Mouse (Mus musculus) forebrain, embryonic 10.5 days (tissue): Measurements from ENCODE around the gene Fam78b. TPM values are rescaled to one million over a fixed set of nuclear protein-coding genes. Genes with fewer than 3 reads are reported as not detected.
A peak's percentile ranks its signal among the peaks of the same experiment; 100 is the strongest.

Source experiments
- DNase-seq: peaks from one replicate; pipeline ENCODE4 v3.0.0-alpha.2; 2017; ENCODE audit warnings: low spot score; ENCODE audit errors: extremely low spot score
- H3K27ac ChIP-seq: fragments of 300-500 bp; sonication (generic); 2 replicates; pipeline ENCODE4 v1.5.1; 2016; ENCODE audit warnings: mild to moderate bottlenecking
- H3K27me3 ChIP-seq: fragments of 300-500 bp; sonication (generic); 2 replicates; pipeline ENCODE4 v1.6.1; 2016; ENCODE audit warnings: mild to moderate bottlenecking; ENCODE audit not compliant: poor library complexity, severe bottlenecking
- H3K36me3 ChIP-seq: fragments of 300-500 bp; sonication (generic); replicated peaks from 2 replicates; pipeline ENCODE4 v1.6.1; 2016; ENCODE audit warnings: mild to moderate bottlenecking, moderate library complexity
- H3K4me1 ChIP-seq: fragments of 300-500 bp; sonication (generic); 2 replicates; pipeline ENCODE4 v1.6.1; 2016
- H3K4me3 ChIP-seq: fragments of 300-500 bp; sonication (generic); 2 replicates; pipeline ENCODE4 v1.5.1; 2016; ENCODE audit warnings: mild to moderate bottlenecking, moderate library complexity
- H3K9me3 ChIP-seq: fragments of 300-500 bp; sonication (generic); 2 replicates; pipeline ENCODE4 v1.6.1; 2016; ENCODE audit warnings: mild to moderate bottlenecking, moderate library complexity
- WGBS: fragments of 180-500 bp; shearing (Covaris S2); methylation state at CpG from one replicate; pipeline ENCODE4 v1.1.7; 2016; 5-methylcytosine and 5-hydroxymethylcytosine counted together
- polyA plus RNA-seq: library from polyadenylated mRNA; unstranded; fragments of >200 nt; fragmentation: Nextera tagmentation; extraction: Ambion mirVana; gene quantifications from 2 replicates; pipeline ENCODE4 v1.2.1, GENCODE M21; 2016

The Fam78b gene
- polyA plus RNA-seq, 1 experiment from 2014 or later, result 0.53 TPM

DNA sequence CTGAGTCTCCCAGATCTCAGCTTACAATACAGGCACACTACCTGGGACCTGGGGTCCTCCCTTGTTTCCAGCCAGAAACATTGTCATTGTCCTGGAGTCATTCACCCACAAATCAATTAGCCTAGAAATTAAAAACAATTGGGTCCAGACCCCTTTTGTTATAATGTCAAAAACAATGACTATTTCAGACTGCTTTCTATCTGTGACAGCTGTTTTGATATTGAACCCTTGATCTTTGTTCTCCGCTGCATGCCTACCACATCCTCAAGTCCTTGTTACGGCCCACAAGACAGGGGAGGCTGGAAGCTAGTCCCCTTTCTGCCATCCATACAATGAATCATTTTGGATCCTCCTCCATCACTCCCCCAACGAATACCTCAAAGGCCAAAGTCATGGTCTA is 80.7 kb downstream of the Fam78b start:
- 59% methylated on average over 3 of the region's 3 CpGs for WGBS
- no peak overlapping the region for H3K27ac ChIP-seq
- H3K36me3 ChIP-seq, result no peaks in the 10 kb centered on the region

DNA sequence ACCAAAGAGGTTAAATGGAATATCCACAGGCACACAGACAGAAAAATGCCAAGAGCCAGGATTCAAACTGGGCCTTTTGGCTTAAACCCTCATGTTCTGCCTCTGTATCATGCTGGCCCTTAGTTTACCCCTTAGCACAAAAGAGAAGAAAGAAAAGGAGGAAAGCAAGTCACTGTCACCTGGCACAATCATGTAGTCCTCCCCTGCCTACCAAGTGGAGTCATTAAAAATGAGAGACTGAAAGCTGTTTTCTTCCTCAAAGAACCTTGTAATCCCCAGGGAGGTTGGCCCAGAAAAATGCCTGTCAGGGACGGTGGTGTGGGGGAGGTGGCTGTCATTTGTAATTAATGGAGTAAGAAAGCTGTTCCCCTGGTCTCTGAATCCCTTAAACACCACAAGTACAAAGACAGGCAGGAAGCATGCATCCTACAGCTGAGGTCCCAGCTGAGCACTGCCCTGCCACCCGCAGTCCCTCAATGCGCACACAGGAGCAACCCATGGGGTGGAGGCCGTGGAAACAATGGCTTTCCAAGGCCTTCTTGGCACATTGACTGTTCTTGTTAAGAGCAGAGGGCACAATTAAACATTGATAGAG is 81.4 kb downstream of the Fam78b start:
- WGBS, result 9% methylated on average over 4 of the region's 4 CpGs
- 0 out of 2 replicates have a peak overlapping the region, but pooled peaks have one; percentile 9 for H3K27ac ChIP-seq
- peaks cover 28% of the 10 kb centered on the region for H3K4me1 ChIP-seq
- no peak for DNase-seq
- no peaks in the 10 kb centered on the region for H3K9me3 ChIP-seq
- H3K4me3 ChIP-seq, result no peak overlapping the region
- no peaks in the 10 kb centered on the region for H3K36me3 ChIP-seq
- H3K27me3 ChIP-seq, result no peaks in the 10 kb centered on the region

More for the DNA sequence above, 80.7 kb downstream of the Fam78b start:
- no peak for DNase-seq
- Histone ChIP-seq H3K4me3 (no peak overlapping the region), H3K9me3 (no peaks in the 10 kb centered on the region), H3K27me3 (no peaks in the 10 kb centered on the region), H3K4me1 (peaks cover 28% of the 10 kb centered on the region)

DNA sequence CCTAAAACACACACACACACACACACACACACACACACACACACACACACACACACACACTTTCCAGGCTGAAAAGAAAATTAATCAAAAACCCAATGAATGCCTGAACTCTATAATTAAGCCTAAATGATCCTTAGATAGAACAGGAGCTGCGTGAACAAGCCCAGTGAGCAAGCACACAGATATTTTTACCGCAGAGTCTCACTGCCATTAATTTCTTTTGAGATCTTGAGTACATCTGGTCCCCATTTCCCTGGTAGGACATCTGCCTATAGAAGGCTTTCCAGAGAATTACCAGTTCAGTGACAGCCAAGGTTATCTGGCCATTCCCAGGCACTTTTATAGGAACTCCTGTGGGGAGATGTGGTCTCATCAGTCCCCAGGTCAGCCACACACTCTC is 82.0 kb downstream of the Fam78b start:
- Histone ChIP-seq H3K4me3 (no peak overlapping the region), H3K27me3 (no peaks in the 10 kb centered on the region), H3K27ac (no peak overlapping the region), H3K4me1 (peaks cover 28% of the 10 kb centered on the region), H3K36me3 (no peaks in the 10 kb centered on the region), H3K9me3 (no peaks in the 10 kb centered on the region)
- DNase-seq, result no peak
- WGBS, result 83% methylated on average over 2 of the region's 2 CpGs

DNA sequence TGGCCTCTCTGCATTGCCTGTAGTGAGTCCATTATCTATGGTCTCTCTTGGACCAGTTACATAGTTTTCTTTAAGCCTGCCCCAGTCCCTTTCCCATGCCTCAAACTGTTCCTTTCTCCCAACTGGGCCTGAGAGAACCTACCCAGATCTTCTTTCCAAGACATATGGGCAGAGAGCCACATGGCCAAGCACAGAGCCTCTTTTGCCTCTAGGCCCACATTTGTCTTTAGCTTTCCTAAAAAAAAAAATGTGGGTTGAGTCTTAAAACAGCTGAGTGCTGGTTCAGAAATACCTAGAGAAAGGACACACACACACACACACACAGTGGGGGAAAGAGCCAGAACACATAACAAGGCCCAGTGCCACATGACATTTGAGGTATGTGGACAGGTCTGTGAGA is 83.1 kb downstream of the Fam78b start:
- DNase-seq, result no peak
- H3K27me3 ChIP-seq, result no peaks in the 10 kb centered on the region
- no peaks in the 10 kb centered on the region for H3K9me3 ChIP-seq
- no peak overlapping the region for H3K27ac ChIP-seq
- no peak overlapping the region for H3K4me3 ChIP-seq
- H3K4me1 ChIP-seq, result peaks cover 28% of the 10 kb centered on the region
- no peaks in the 10 kb centered on the region for H3K36me3 ChIP-seq

DNA sequence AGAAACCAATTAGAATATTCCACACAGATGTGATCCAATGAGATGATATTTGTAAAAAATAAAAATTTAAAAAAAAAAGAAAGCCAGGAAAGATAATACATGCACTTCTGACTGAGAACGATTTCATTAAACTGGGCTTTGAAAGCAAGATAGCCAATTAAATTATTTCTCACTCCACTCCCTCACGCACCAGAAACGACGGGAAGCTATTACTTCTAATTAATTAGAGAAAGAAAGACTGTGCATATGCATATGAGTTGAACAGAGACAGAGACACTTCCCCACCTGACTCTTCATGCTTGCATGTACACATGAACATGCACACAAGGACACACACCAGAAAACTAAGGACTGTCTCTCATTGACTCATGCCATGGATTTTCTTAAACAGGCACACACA is 84.2 kb downstream of the Fam78b start:
- Histone ChIP-seq H3K36me3 (no peaks in the 10 kb centered on the region), H3K9me3 (no peaks in the 10 kb centered on the region), H3K27ac (no peak overlapping the region), H3K4me1 (peaks cover 28% of the 10 kb centered on the region), H3K4me3 (no peak overlapping the region), H3K27me3 (no peaks in the 10 kb centered on the region)
- no peak for DNase-seq
- 87% methylated on average over 4 of the region's 4 CpGs for WGBS

DNA sequence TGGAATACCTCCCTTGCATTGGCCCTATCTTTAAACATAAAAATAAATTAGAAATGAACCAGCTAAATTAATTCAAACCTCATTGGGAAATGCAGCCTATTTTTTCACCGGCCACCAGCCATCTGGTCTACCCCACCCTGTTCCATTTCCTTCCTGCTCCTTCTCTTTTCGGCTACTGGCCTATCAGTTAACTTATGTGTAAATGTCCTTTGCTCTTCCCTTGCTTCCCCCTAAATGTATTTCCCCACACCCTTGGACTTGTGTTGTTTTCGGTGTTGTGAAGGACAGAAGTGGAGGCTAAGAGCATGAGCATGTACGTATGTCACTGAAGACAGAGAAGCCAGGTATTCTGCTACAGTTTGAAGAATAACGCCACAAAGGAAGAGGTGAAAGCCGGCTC is 89.2 kb downstream of the Fam78b start:
- H3K27ac ChIP-seq, result no peak overlapping the region
- H3K9me3 ChIP-seq, result no peaks in the 10 kb centered on the region
- no peaks in the 10 kb centered on the region for H3K27me3 ChIP-seq
- H3K4me3 ChIP-seq, result no peak overlapping the region
- no peaks in the 10 kb centered on the region for H3K36me3 ChIP-seq
- peaks cover 9% of the 10 kb centered on the region for H3K4me1 ChIP-seq
- WGBS, result 91% methylated on average over 6 of the region's 6 CpGs
- no peak for DNase-seq

DNA sequence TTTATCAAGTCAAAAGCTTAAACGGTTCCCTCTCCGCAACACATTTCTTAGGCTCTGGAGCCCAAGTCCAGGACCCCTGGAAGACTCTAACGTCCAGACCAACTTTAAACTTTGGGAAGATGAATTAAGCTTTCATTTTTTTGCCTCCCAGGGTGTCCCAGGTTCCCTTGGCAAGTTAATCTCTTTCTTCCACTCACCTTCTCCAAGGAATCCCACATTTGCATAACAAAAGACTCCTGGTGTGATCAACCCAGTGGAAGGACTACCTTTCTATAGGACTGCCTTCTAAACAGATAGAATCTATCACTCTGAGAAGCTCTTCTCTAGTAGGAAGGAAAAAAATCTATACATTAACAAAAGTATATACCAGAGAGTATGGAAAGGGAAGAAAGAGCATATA is 92.3 kb downstream of the Fam78b start:
- 54% methylated on average over 3 of the region's 3 CpGs for WGBS
- DNase-seq, result no peak
- Histone ChIP-seq H3K9me3 (no peaks in the 10 kb centered on the region), H3K27ac (no peak overlapping the region), H3K4me3 (no peak overlapping the region), H3K36me3 (no peaks in the 10 kb centered on the region), H3K27me3 (no peaks in the 10 kb centered on the region), H3K4me1 (peaks cover 6% of the 10 kb centered on the region)

DNA sequence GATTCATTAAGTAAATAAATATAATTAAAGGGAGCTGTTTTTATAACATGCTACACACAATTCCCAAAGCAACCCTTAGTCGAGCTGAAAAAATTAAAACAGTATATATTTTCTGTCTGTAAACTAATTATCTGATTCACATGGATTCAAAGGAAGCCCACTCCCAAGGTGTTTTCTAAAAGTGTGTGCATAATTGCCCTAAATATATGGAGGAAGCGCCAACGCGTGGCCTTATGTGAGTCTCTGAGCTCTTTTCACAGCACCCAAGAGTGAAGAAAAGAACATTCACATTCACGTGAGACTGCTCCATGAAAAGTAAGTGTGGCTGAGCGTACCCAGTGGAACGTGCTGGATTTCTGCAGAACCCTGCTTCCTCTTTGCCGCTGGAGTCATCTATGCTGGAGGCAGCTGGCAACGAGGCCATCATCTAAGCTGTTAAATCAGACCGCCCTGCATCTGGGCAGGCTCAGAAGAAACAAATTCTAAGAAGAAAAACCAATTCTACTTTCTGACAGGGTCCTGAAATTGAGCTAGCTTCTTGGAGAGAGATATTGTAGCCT is 93.5 kb downstream of the Fam78b start:
- Histone ChIP-seq H3K4me1 (peaks cover 6% of the 10 kb centered on the region), H3K27ac (no peak overlapping the region), H3K9me3 (no peaks in the 10 kb centered on the region), H3K27me3 (no peaks in the 10 kb centered on the region), H3K4me3 (no peak overlapping the region), H3K36me3 (no peaks in the 10 kb centered on the region)
- 89% methylated on average over 10 of the region's 10 CpGs for WGBS
- no peak for DNase-seq

DNA sequence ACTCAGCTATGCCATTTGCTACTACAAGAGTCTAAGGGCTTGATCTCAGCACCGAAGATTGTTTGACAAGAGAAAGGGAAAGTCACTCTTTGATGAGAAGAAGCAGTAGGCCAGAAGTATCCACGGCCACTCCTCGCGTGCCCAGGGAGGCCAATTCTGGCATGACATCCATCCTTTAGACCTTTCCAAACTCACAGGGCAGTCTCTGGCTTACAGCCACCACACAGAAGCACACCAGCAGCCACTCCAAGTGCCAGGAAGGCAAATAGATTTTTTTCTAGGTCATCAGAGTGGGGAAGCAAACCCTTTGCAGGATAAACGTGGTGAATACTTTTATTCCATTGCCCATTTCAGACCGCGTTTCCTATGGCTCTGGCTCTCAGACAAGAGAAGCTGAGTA is 97.5 kb downstream of the Fam78b start:
- Histone ChIP-seq H3K4me1 (peaks cover under 1% of the 10 kb centered on the region; the same call in 1 of the 2 replicates), H3K27ac (no peak overlapping the region), H3K9me3 (no peaks in the 10 kb centered on the region), H3K27me3 (no peaks in the 10 kb centered on the region), H3K36me3 (no peaks in the 10 kb centered on the region), H3K4me3 (no peak overlapping the region)
- 92% methylated on average over 7 of the region's 7 CpGs for WGBS
- no peak for DNase-seq

DNA sequence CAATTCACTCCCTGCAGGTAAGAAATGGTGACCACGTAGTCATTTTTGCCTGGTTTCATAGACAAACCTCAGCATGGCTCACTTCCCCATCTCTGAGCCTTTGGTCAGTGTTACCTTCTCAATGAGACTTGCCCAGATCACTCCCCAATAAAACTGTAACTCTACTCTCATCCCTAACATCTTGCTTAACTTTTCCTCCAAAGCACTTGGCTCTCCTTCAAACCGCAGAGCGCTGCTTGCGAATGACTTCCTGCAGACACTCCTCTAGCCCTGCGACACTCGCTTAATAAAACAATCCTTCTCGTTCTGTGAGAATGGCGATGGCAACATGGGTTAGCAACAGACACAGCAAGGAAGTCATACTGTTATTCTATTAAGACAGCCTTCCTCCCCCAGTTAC is 100.8 kb downstream of the Fam78b start:
- Histone ChIP-seq H3K9me3 (no peaks in the 10 kb centered on the region), H3K27me3 (no peaks in the 10 kb centered on the region), H3K27ac (no peak overlapping the region), H3K4me3 (no peak overlapping the region), H3K36me3 (no peaks in the 10 kb centered on the region), H3K4me1 (peaks cover 8% of the 10 kb centered on the region; the same call in 1 of the 2 replicates)
- DNase-seq, result no peak
- 91% methylated on average over 8 of the region's 8 CpGs for WGBS

DNA sequence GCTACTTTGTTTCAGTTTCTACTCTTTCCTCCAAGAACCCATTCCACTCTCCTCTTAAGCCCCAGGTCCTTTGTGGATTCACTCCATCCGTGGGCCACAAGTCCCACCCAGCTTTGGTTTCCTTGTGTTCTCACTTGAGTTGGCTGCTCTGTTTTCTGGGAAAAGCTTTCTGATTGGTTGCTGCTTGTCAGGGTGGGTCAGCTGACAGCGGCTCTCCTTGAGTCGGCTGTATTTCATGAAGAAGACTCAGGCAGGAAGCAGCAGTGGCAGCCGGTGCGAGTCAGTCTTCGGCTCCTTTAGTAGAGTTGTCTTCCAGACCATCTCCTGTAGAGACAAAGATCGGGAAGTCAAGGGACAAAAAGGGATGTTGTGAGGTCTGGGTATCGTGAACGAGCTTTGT is 101.3 kb downstream of the Fam78b start:
- peaks cover 8% of the 10 kb centered on the region; the same call in 1 of the 2 replicates for H3K4me1 ChIP-seq
- no peak for DNase-seq
- WGBS, result 80% methylated on average over 9 of the region's 9 CpGs
- no peaks in the 10 kb centered on the region for H3K9me3 ChIP-seq
- no peaks in the 10 kb centered on the region for H3K27me3 ChIP-seq
- H3K27ac ChIP-seq, result no peak overlapping the region
- no peak overlapping the region for H3K4me3 ChIP-seq
- no peaks in the 10 kb centered on the region for H3K36me3 ChIP-seq

DNA sequence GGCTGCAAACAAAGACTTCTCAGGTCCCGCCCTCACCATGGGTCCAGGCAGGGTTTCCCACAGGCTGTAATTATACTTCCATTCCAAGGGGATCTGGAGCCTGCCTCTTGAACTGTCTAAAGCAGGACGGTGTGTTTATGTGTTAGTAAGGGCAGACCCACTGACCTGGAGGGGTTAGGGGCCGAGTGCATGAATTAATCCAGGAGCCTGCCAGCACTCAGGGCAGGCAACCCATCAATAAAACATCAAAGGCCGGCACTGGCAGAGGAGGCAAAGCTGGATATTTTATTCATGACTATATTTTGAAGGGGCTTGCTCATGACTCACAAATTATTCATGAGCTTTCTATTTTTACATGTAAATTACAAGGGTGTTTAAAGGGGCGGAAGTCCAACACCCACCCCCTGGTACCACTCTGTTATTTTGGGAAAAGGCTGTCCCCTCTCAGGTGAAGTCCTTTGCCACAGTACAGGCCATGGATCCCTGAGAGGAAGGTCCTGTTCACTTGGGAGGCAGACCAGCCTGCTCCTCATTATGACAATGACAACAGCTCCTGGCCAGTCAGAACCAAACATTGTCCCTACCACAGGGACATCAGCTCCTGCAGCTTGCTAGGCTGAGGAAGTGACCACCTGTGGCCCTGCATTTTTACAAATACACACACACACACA is 103.9 kb downstream of the Fam78b start:
- 57% methylated on average over 5 of the region's 5 CpGs for WGBS
- Histone ChIP-seq H3K27ac (no peak overlapping the region), H3K36me3 (no peaks in the 10 kb centered on the region), H3K9me3 (peaks cover 4% of the 10 kb centered on the region; the same call in 1 of the 2 replicates), H3K27me3 (no peaks in the 10 kb centered on the region), H3K4me1 (peaks cover 8% of the 10 kb centered on the region; the same call in 1 of the 2 replicates), H3K4me3 (no peak overlapping the region)
- no peak for DNase-seq

DNA sequence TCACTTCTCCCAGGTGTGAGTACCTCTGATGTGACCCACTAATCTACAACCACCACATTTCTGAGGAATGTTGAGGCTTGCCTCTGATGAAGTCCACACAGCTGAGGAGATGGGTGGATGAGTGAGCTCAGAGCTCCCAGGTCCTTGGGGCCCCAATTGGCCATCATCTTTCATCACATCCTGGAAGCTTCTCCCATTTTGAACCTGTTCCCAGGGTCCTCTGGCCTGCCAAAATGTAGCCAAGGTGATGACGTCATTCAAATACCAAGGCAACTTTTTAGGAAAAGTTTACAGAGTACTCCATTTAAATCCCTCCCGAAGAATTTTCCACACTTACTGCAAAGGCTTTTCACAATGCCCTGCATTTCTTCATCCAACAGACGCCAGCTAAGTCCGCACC is 104.7 kb downstream of the Fam78b start:
- H3K27me3 ChIP-seq, result no peaks in the 10 kb centered on the region
- WGBS, result 90% methylated on average over 4 of the region's 4 CpGs
- H3K4me3 ChIP-seq, result no peak overlapping the region
- H3K27ac ChIP-seq, result no peak overlapping the region
- peaks cover 8% of the 10 kb centered on the region; the same call in 1 of the 2 replicates for H3K4me1 ChIP-seq
- no peak for DNase-seq
- H3K9me3 ChIP-seq, result peaks cover 4% of the 10 kb centered on the region; the same call in 1 of the 2 replicates
- no peaks in the 10 kb centered on the region for H3K36me3 ChIP-seq
